9 mouse cellular contexts compared by ENCODE assay signal in genomic region chr4:135282651-135283290, GRCm38 (mm10). TPM values are rescaled to one million over a fixed set of nuclear protein-coding genes. Genes with fewer than 3 reads are reported as not detected.
DNase-seq lines count a peak whose midpoint lies in the region; ATAC-seq and TF ChIP-seq lines count a peak whose summit lies in the region.
"Had no signal": no experiment of that assay in that cellular context is flagged by ENCODE, and none has a peak within 500 bp of the region (broad histone marks: within the 10 kb centered on the region; RNA-seq: fewer than 3 reads in every experiment).

No protein-coding gene starts in this region.

- DNase-seq in cerebellum, postnatal 14 days = peak; percentile 18 to 36
- DNase-seq in cerebellum, adult 11 months = no peak
- DNase-seq in liver, postnatal 0 days = no peak
- peak; percentile 66 to 71 for DNase-seq in heart, postnatal 14 days
- peak; percentile 60 for DNase-seq in lung, postnatal 0 days (ENCODE audit: low spot score)
- DNase-seq in cerebellum, adult 18-20 months = no peak
- DNase-seq in stomach, postnatal 0 days (ENCODE audit: low spot score) = no peak
- DNase-seq: right cerebral cortex, postnatal 25 days had no signal

- no peak for TF ChIP-seq EP300 in liver, postnatal 0 days (IDR thresholded peaks at IDR 0.05; ENCODE audit: low read depth)
- peak; percentile 31; the same call in 1 of the 2 replicates for TF ChIP-seq EP300 in lung, postnatal 0 days (IDR thresholded peaks at IDR 0.05)
- no peak for TF ChIP-seq EP300 in stomach, postnatal 0 days (optimal IDR thresholded peaks at IDR 0.05)

- no peak for TF ChIP-seq CTCF in liver, postnatal 0 days (IDR thresholded peaks at IDR 0.05; ENCODE audit: low read depth)
- peak; percentile 37 for TF ChIP-seq CTCF in lung, postnatal 0 days (IDR thresholded peaks at IDR 0.05)
- no peak for TF ChIP-seq CTCF in stomach, postnatal 0 days (IDR thresholded peaks at IDR 0.05; ENCODE audit: low read depth)

- intact Hi-C loops in heart, postnatal 14 days (cut with DNase I) = no loop called here

- H3K9me3 ChIP-seq in liver, embryonic 12.5 days (replicated peaks) = no peaks in the 10 kb centered on the region
- no peaks in the 10 kb centered on the region for H3K9me3 ChIP-seq in liver, postnatal 0 days (ENCODE audit: low read length)
- H3K9me3 ChIP-seq in lung, postnatal 0 days (ENCODE audit: low read length) = no peaks in the 10 kb centered on the region
- H3K9me3 ChIP-seq in stomach, postnatal 0 days (ENCODE audit: control insufficient read depth, low read length) = no peaks in the 10 kb centered on the region

- no peak overlapping the region for H3K4me3 ChIP-seq in liver, embryonic 12.5 days
- H3K4me3 ChIP-seq in liver, postnatal 0 days (ENCODE audit: low read depth, low read length) = no peak overlapping the region
- H3K4me3 ChIP-seq in lung, postnatal 0 days (ENCODE audit: low read depth, low read length) = no peak overlapping the region
- H3K4me3 ChIP-seq in stomach, postnatal 0 days (ENCODE audit: low read depth, low read length) = no peak overlapping the region

- H3K36me3 ChIP-seq in liver, embryonic 12.5 days = no peaks in the 10 kb centered on the region
- no peaks in the 10 kb centered on the region for H3K36me3 ChIP-seq in liver, postnatal 0 days (replicated peaks; ENCODE audit: insufficient read depth, low read length)
- H3K36me3 ChIP-seq in lung, postnatal 0 days (ENCODE audit: insufficient read depth, low read length) = no peaks in the 10 kb centered on the region
- no peaks in the 10 kb centered on the region for H3K36me3 ChIP-seq in stomach, postnatal 0 days (ENCODE audit: control insufficient read depth, insufficient read depth, low read length)

- no peak for ATAC-seq in liver, embryonic 12.5 days
- no peak for ATAC-seq in liver, postnatal 0 days
- ATAC-seq in lung, postnatal 0 days = no peak
- ATAC-seq in stomach, postnatal 0 days (ENCODE audit: low FRiP score, low TSS enrichment) = no peak

- H3K27me3 ChIP-seq in liver, embryonic 12.5 days (replicated peaks) = no peaks in the 10 kb centered on the region; the same call in 1 of the 2 replicates
- H3K27me3 ChIP-seq in liver, postnatal 0 days (ENCODE audit: insufficient read depth, low read length) = no peaks in the 10 kb centered on the region
- no peaks in the 10 kb centered on the region for H3K27me3 ChIP-seq in lung, postnatal 0 days (replicated peaks; ENCODE audit: insufficient read depth, low read length)
- no peaks in the 10 kb centered on the region for H3K27me3 ChIP-seq in stomach, postnatal 0 days (ENCODE audit: control insufficient read depth, insufficient read depth, low read length)

- H3K9ac ChIP-seq in liver, embryonic 12.5 days = no peak overlapping the region
- H3K9ac ChIP-seq in liver, postnatal 0 days (replicated peaks) = no peak overlapping the region
- no peak overlapping the region for H3K9ac ChIP-seq in lung, postnatal 0 days (replicated peaks; ENCODE audit: low read depth)
- H3K9ac ChIP-seq in stomach, postnatal 0 days (ENCODE audit: low read length) = no peak overlapping the region

- no peak overlapping the region for H3K4me2 ChIP-seq in liver, embryonic 12.5 days
- H3K4me2 ChIP-seq in liver, postnatal 0 days (ENCODE audit: low read depth, low read length) = no peak overlapping the region
- H3K4me2 ChIP-seq in lung, postnatal 0 days (replicated peaks; ENCODE audit: low read depth, low read length) = no peak overlapping the region
- H3K4me2 ChIP-seq in stomach, postnatal 0 days (replicated peaks; ENCODE audit: low read depth) = no peak overlapping the region

- peaks cover 39% of the 10 kb centered on the region for H3K4me1 ChIP-seq in liver, embryonic 12.5 days
- H3K4me1 ChIP-seq in liver, postnatal 0 days (ENCODE audit: insufficient read depth) = peaks cover 30% of the 10 kb centered on the region
- peaks cover 20% of the 10 kb centered on the region for H3K4me1 ChIP-seq in lung, postnatal 0 days (ENCODE audit: insufficient read depth, low read depth, low read length)
- peaks cover 11% of the 10 kb centered on the region; the same call in 1 of the 2 replicates for H3K4me1 ChIP-seq in stomach, postnatal 0 days (replicated peaks; ENCODE audit: control insufficient read depth, insufficient read depth)

- 0 out of 2 replicates have a peak overlapping the region, but pooled peaks have one; percentile 41 for H3K27ac ChIP-seq in liver, embryonic 12.5 days
- no peak overlapping the region; the same call in 1 of the 2 replicates for H3K27ac ChIP-seq in liver, postnatal 0 days (ENCODE audit: low read depth)
- H3K27ac ChIP-seq in lung, postnatal 0 days (ENCODE audit: low read length) = 0 out of 2 replicates have a peak overlapping the region, but pooled peaks have one; percentile 20
- no peak overlapping the region for H3K27ac ChIP-seq in stomach, postnatal 0 days (replicated peaks)

- WGBS in liver, embryonic 12.5 days (ENCODE audit: insufficient replicate concordance) = 60% methylated on average over 13 of the region's 13 CpGs
- WGBS in liver, postnatal 0 days (ENCODE audit: insufficient replicate concordance) = 65% methylated on average over 13 of the region's 13 CpGs
- WGBS in lung, postnatal 0 days = 40% methylated on average over 13 of the region's 13 CpGs
- 43% methylated on average over 13 of the region's 13 CpGs for WGBS in stomach, postnatal 0 days

RNA-seq across cellular contexts. Expression of gene Clic4, which starts 10.2 kb away (rescaled TPM):
- 161 and 169 TPM in 2 replicates for polyA plus RNA-seq in liver, embryonic 12.5 days (2016; fragmentation: Nextera tagmentation; extraction: Ambion mirVana)
- 52.2 and 64.6 TPM in 2 replicates for polyA plus RNA-seq in liver, postnatal 0 days (2015; fragmentation: Nextera tagmentation; extraction: Ambion mirVana)
- total RNA-seq in heart, postnatal 14 days (2021) = 100 to 1,000 TPM; 251 to 264 TPM
- 205 and 211 TPM in 2 replicates for polyA plus RNA-seq in lung, postnatal 0 days (2015; fragmentation: Nextera tagmentation; extraction: Ambion mirVana)
- 69.2 and 73.6 TPM in 2 replicates for polyA plus RNA-seq in stomach, postnatal 0 days (2015; fragmentation: Nextera tagmentation; extraction: Ambion mirVana)

Comparison
In these comparisons a context has a peak if more than half of its experiments do, and no peak if none do; other contexts are left out.
1. DNase-seq: peak in cerebellum, postnatal 14 days (2 of 2), heart, postnatal 14 days (2 of 2) and lung, postnatal 0 days (single experiment); none in cerebellum, adult 11 months (single experiment), liver, postnatal 0 days (single experiment), cerebellum, adult 18-20 months (0 of 2) and stomach, postnatal 0 days (single experiment).
2. H3K27ac ChIP-seq: peak in liver, embryonic 12.5 days (single experiment) and lung, postnatal 0 days (single experiment); none in liver, postnatal 0 days (single experiment) and stomach, postnatal 0 days (single experiment).